Mouse (Mus musculus) liver, postnatal 0 days (tissue): Measurements from ENCODE around the gene Hexim1.

Source experiments
- CTCF ChIP-seq: sonication (generic); IDR thresholded peaks from 2 replicates; pipeline ENCODE4 v1.5.1; 2016; ENCODE audit warnings: antibody characterized with exemption, low read depth
- EP300 ChIP-seq: IDR thresholded peaks from 2 replicates; pipeline ENCODE4 v1.6.1; 2016; ENCODE audit warnings: antibody characterized with exemption, low read depth, mild to moderate bottlenecking

- TF ChIP-seq CTCF (no peak), EP300 (no peak)
Measured at GRCm38 (mm10) chr11:103103621-103104020, 12.4 kb upstream of the Hexim1 start.
